Mouse (Mus musculus): Measurements from ENCODE around the gene Hspa2. TPM values are rescaled to one million over a fixed set of nuclear protein-coding genes. Genes with fewer than 3 reads are reported as not detected.

The Hspa2 gene
- polyA plus RNA-seq, 1 experiment from 2014 or later, result 19.5 TPM

DNA sequence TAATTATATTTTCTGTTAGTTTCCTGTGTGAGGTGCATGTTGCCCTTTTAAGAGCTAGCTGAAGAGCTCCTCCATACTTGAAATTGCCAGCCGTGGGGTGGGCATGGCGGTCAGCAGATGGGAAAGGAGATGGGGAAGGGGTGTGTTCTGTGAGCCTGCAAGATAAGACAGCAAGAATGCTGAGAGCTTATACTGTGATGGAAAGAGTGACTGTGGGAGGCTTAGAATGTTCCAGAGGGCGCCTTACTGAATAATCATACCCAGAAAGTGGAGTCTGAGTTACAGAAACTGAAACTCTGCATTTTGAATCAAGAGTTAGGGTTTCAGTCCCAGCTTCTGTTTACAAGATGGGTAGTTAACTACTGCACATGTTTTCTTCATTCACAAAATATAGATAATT is 28.5 kb upstream of the Hspa2 start:
- H3K4me2 ChIP-seq, result peak overlapping the region; percentile 27
- H3K9ac ChIP-seq (ENCODE audit: low read depth, low read length), result no peak overlapping the region
- H3K36me3 ChIP-seq (ENCODE audit: control insufficient read depth, insufficient read depth, low read length), result no peaks in the 10 kb centered on the region
- no peak for ATAC-seq (replicated peaks; ENCODE audit: insufficient number of reproducible peaks, low FRiP score, low TSS enrichment)
- H3K4me1 ChIP-seq (ENCODE audit: control insufficient read depth, insufficient read depth, low read length), result peaks cover 46% of the 10 kb centered on the region
- WGBS (ENCODE audit: insufficient replicate concordance), result 28% methylated on average over 3 of the region's 3 CpGs
- H3K9me3 ChIP-seq (replicated peaks; ENCODE audit: control insufficient read depth, low read length), result no peaks in the 10 kb centered on the region
- peak overlapping the region; percentile 13; the same call in 1 of the 2 replicates for H3K27ac ChIP-seq (ENCODE audit: low read depth, low read length)
- H3K4me3 ChIP-seq (ENCODE audit: low read depth, low read length), result no peak overlapping the region
- H3K27me3 ChIP-seq (ENCODE audit: control insufficient read depth, insufficient read depth, low read length), result no peaks in the 10 kb centered on the region

- ATAC-seq (replicated peaks; ENCODE audit: insufficient number of reproducible peaks, low FRiP score, low TSS enrichment), result no peak
- Histone ChIP-seq H3K9ac (ENCODE audit: low read depth, low read length) (no peak overlapping the region), H3K36me3 (ENCODE audit: control insufficient read depth, insufficient read depth, low read length) (no peaks in the 10 kb centered on the region), H3K27me3 (ENCODE audit: control insufficient read depth, insufficient read depth, low read length) (no peaks in the 10 kb centered on the region), H3K4me3 (ENCODE audit: low read depth, low read length) (no peak overlapping the region), H3K9me3 (replicated peaks; ENCODE audit: control insufficient read depth, low read length) (no peaks in the 10 kb centered on the region), H3K27ac (ENCODE audit: low read depth, low read length) (no peak overlapping the region), H3K4me1 (ENCODE audit: control insufficient read depth, insufficient read depth, low read length) (peaks cover 46% of the 10 kb centered on the region), H3K4me2 (no peak overlapping the region)
- 44% methylated on average over 7 of the region's 7 CpGs for WGBS (ENCODE audit: insufficient replicate concordance)
Observed at GRCm38 (mm10) chr12:76376649-76377048, 27.3 kb upstream of the Hspa2 start.

DNA sequence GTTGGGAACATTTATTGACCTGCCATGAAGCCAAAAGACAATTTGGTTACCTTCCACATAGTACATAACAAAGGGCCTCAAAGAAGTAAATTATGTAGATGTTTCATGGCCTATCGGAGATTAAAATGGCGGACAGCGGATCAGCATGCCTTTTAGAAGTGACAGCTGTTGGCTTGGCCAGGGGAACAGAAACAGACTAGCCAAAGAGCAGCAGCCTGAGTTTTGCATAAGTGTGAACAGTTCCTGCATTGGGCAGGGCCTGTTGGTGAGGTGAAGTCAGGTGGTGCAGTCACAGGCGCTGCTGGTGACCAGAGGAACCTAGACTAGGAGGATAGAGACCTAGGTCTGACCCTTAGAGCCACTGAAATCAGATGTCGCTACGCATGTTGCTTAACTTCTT is 26.9 kb upstream of the Hspa2 start:
- Histone ChIP-seq H3K4me3 (ENCODE audit: low read depth, low read length) (no peak overlapping the region), H3K4me2 (no peak overlapping the region), H3K4me1 (ENCODE audit: control insufficient read depth, insufficient read depth, low read length) (peaks cover 44% of the 10 kb centered on the region), H3K27me3 (ENCODE audit: control insufficient read depth, insufficient read depth, low read length) (no peaks in the 10 kb centered on the region), H3K36me3 (ENCODE audit: control insufficient read depth, insufficient read depth, low read length) (no peaks in the 10 kb centered on the region), H3K9ac (ENCODE audit: low read depth, low read length) (no peak overlapping the region), H3K27ac (ENCODE audit: low read depth, low read length) (no peak overlapping the region), H3K9me3 (replicated peaks; ENCODE audit: control insufficient read depth, low read length) (no peaks in the 10 kb centered on the region)
- WGBS (ENCODE audit: insufficient replicate concordance), result 87% methylated on average over 6 of the region's 6 CpGs
- no peak for ATAC-seq (replicated peaks; ENCODE audit: insufficient number of reproducible peaks, low FRiP score, low TSS enrichment)

DNA sequence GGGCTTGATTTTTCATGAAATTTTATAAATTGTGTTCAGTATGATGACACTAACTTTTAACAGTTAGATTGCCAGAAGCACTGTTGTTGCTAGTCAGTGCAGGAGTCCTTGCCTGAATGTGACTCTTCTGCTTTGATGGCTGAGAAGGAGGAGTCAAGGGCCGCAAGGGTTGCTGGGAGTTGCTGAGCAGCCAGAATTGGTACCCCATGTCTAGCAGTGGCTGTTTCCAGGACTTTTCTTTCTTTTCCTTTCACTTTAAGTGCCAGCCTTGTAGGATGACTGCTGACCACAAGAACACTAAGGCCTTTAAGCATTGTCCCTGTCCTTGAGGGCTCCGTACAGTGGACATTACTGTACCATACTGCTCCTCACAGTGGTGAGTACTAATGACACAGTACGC is 26.2 kb upstream of the Hspa2 start:
- Histone ChIP-seq H3K27ac (ENCODE audit: low read depth, low read length) (no peak overlapping the region), H3K4me2 (no peak overlapping the region), H3K36me3 (ENCODE audit: control insufficient read depth, insufficient read depth, low read length) (no peaks in the 10 kb centered on the region), H3K4me1 (ENCODE audit: control insufficient read depth, insufficient read depth, low read length) (peaks cover 38% of the 10 kb centered on the region), H3K27me3 (ENCODE audit: control insufficient read depth, insufficient read depth, low read length) (no peaks in the 10 kb centered on the region), H3K4me3 (ENCODE audit: low read depth, low read length) (no peak overlapping the region), H3K9me3 (replicated peaks; ENCODE audit: control insufficient read depth, low read length) (no peaks in the 10 kb centered on the region), H3K9ac (ENCODE audit: low read depth, low read length) (no peak overlapping the region)
- WGBS (ENCODE audit: insufficient replicate concordance), result 87% methylated on average over 3 of the region's 3 CpGs
- no peak for ATAC-seq (replicated peaks; ENCODE audit: insufficient number of reproducible peaks, low FRiP score, low TSS enrichment)

DNA sequence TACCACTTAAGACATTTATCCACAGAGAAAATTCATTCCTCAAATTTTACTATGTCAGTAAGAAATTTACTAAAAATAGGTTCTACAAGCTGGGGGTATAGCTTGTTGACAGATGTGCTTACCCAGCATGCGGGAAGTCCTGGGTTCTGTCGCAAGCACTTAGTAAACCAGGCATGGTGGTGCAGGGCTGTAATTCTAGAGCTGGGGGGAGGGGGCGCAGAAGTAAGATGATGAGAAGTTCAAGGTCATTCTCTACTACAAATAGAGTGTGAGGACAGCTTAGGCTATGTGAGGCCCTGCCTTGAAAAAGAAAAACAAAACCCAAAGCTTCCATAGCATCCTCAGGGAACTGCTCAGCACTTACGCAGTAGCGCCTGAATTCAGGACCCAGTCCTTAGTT is 25.4 kb upstream of the Hspa2 start:
- no peaks in the 10 kb centered on the region for H3K9me3 ChIP-seq (replicated peaks; ENCODE audit: control insufficient read depth, low read length)
- H3K36me3 ChIP-seq (ENCODE audit: control insufficient read depth, insufficient read depth, low read length), result no peaks in the 10 kb centered on the region
- peaks cover 32% of the 10 kb centered on the region for H3K4me1 ChIP-seq (ENCODE audit: control insufficient read depth, insufficient read depth, low read length)
- WGBS (ENCODE audit: insufficient replicate concordance), result 64% methylated on average over 5 of the region's 5 CpGs
- H3K27me3 ChIP-seq (ENCODE audit: control insufficient read depth, insufficient read depth, low read length), result no peaks in the 10 kb centered on the region
- no peak overlapping the region for H3K9ac ChIP-seq (ENCODE audit: low read depth, low read length)
- ATAC-seq (replicated peaks; ENCODE audit: insufficient number of reproducible peaks, low FRiP score, low TSS enrichment), result no peak
- H3K4me3 ChIP-seq (ENCODE audit: low read depth, low read length), result no peak overlapping the region
- peak overlapping the region; percentile 75 for H3K27ac ChIP-seq (ENCODE audit: low read depth, low read length)
- peak overlapping the region; percentile 2; the same call in 1 of the 2 replicates for H3K4me2 ChIP-seq

- H3K27me3 ChIP-seq (ENCODE audit: control insufficient read depth, insufficient read depth, low read length), result no peaks in the 10 kb centered on the region
- no peak overlapping the region for H3K4me2 ChIP-seq
- peak overlapping the region; percentile 11; the same call in 1 of the 2 replicates for H3K27ac ChIP-seq (ENCODE audit: low read depth, low read length)
- no peaks in the 10 kb centered on the region for H3K9me3 ChIP-seq (replicated peaks; ENCODE audit: control insufficient read depth, low read length)
- H3K4me1 ChIP-seq (ENCODE audit: control insufficient read depth, insufficient read depth, low read length), result peaks cover 20% of the 10 kb centered on the region
- ATAC-seq (replicated peaks; ENCODE audit: insufficient number of reproducible peaks, low FRiP score, low TSS enrichment), result no peak
- no peaks in the 10 kb centered on the region for H3K36me3 ChIP-seq (ENCODE audit: control insufficient read depth, insufficient read depth, low read length)
- no peak overlapping the region for H3K4me3 ChIP-seq (ENCODE audit: low read depth, low read length)
- WGBS (ENCODE audit: insufficient replicate concordance), result 61% methylated on average over 7 of the region's 7 CpGs
- no peak overlapping the region for H3K9ac ChIP-seq (ENCODE audit: low read depth, low read length)
Observed at GRCm38 (mm10) chr12:76380151-76380550, 23.8 kb upstream of the Hspa2 start.

DNA sequence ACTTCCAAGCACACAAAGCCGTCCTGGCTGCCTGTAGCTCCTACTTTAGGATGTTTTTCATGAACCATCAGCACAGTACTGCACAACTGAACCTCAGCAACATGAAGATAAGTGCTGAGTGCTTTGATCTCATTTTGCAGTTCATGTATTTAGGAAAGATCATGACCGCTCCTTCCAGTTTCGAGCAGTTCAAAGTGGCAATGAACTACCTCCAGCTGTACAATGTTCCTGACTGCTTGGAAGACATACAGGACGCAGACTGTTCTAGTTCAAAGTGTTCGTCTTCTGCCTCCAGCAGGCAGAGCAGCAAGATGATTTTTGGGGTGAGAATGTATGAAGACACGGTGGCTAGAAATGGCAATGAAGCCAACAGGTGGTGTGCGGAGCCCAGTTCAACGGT is 18.6 kb upstream of the Hspa2 start:
- no peak for ATAC-seq (replicated peaks; ENCODE audit: insufficient number of reproducible peaks, low FRiP score, low TSS enrichment)
- Histone ChIP-seq H3K36me3 (ENCODE audit: control insufficient read depth, insufficient read depth, low read length) (0 out of 2 replicates have a peak, but pooled peaks cover 7% of the 10 kb centered on the region), H3K27me3 (ENCODE audit: control insufficient read depth, insufficient read depth, low read length) (no peaks in the 10 kb centered on the region), H3K27ac (ENCODE audit: low read depth, low read length) (no peak overlapping the region), H3K9me3 (replicated peaks; ENCODE audit: control insufficient read depth, low read length) (no peaks in the 10 kb centered on the region), H3K9ac (ENCODE audit: low read depth, low read length) (no peak overlapping the region), H3K4me2 (no peak overlapping the region), H3K4me1 (ENCODE audit: control insufficient read depth, insufficient read depth, low read length) (0 out of 2 replicates have a peak, but pooled peaks cover under 1% of the 10 kb centered on the region), H3K4me3 (ENCODE audit: low read depth, low read length) (no peak overlapping the region)
- WGBS (ENCODE audit: insufficient replicate concordance), result 89% methylated on average over 8 of the region's 8 CpGs

DNA sequence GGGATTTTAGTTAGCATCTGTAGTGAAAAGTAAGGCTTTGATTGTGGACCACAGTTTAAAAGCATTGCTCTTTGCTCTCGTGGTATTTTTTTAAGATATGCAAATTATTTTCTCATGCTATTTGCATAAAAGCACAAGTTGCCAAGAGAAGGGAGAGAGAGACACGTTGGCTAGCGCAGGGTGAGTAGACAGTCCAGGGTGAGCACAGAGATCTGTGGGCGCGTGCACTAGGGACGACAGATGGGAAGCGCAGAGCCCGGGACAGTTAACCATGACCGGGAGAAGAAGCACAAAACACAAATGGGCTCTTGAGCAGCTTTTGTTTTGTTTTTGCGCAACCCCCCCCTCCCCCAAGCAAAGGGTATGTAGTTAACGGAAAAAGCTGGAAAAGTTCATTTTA is 15.2 kb upstream of the Hspa2 start:
- WGBS (ENCODE audit: insufficient replicate concordance), result 91% methylated on average over 11 of the region's 11 CpGs
- ATAC-seq (replicated peaks; ENCODE audit: insufficient number of reproducible peaks, low FRiP score, low TSS enrichment), result no peak
- Histone ChIP-seq H3K4me2 (no peak overlapping the region), H3K9ac (ENCODE audit: low read depth, low read length) (no peak overlapping the region), H3K4me1 (ENCODE audit: control insufficient read depth, insufficient read depth, low read length) (no peaks in the 10 kb centered on the region), H3K27me3 (ENCODE audit: control insufficient read depth, insufficient read depth, low read length) (no peaks in the 10 kb centered on the region), H3K4me3 (ENCODE audit: low read depth, low read length) (no peak overlapping the region), H3K27ac (ENCODE audit: low read depth, low read length) (no peak overlapping the region), H3K9me3 (replicated peaks; ENCODE audit: control insufficient read depth, low read length) (no peaks in the 10 kb centered on the region), H3K36me3 (ENCODE audit: control insufficient read depth, insufficient read depth, low read length) (0 out of 2 replicates have a peak, but pooled peaks cover 7% of the 10 kb centered on the region)

DNA sequence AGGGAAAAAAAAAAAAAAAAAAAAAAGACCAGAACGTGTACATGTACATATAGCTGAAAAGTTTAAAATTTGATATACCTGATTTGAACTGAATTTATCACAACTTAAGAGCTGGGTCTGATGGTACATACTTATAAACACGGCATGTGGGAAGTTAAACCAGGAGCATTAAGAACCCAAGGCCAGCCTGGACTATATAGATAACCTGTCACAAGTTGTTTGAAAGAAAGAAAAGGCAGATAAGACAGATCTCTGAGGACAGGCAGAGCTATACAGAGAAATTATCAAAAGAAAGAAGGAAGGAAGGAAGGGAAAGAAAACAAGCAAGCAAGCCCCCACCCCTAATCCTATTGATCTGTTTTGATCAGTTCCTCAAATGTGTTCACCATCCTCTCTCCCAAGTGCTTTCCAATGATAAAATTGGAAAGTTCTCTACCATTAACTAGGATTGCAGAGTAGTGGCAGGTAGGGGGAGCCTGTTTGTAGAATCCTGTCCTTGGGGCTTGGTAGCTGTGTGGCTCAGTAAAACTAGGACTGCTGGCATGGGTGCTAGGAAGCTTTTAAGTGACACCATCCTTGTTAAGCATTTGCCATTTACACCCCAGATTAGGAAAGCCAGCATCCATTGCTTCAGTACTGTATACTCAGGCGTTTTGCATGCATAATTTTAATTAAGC is 12.2 kb upstream of the Hspa2 start:
- no peaks in the 10 kb centered on the region for H3K9me3 ChIP-seq (replicated peaks; ENCODE audit: control insufficient read depth, low read length)
- H3K27ac ChIP-seq (ENCODE audit: low read depth, low read length), result 0 out of 2 replicates have a peak overlapping the region, but pooled peaks have one; percentile 10
- no peak overlapping the region for H3K9ac ChIP-seq (ENCODE audit: low read depth, low read length)
- H3K4me1 ChIP-seq (ENCODE audit: control insufficient read depth, insufficient read depth, low read length), result no peaks in the 10 kb centered on the region
- no peaks in the 10 kb centered on the region for H3K27me3 ChIP-seq (ENCODE audit: control insufficient read depth, insufficient read depth, low read length)
- ATAC-seq (replicated peaks; ENCODE audit: insufficient number of reproducible peaks, low FRiP score, low TSS enrichment), result no peak
- no peak overlapping the region for H3K4me3 ChIP-seq (ENCODE audit: low read depth, low read length)
- no peak overlapping the region for H3K4me2 ChIP-seq
- H3K36me3 ChIP-seq (ENCODE audit: control insufficient read depth, insufficient read depth, low read length), result no peaks in the 10 kb centered on the region
- 65% methylated on average over 3 of the region's 3 CpGs for WGBS (ENCODE audit: insufficient replicate concordance)

Data from heart, embryonic 11.5 days (tissue).